Mouse (Mus musculus) large intestine, adult 2 months (tissue): ENCODE data around the gene Bcl2l12. TPM values are rescaled to one million over a fixed set of nuclear protein-coding genes. Genes with fewer than 3 reads are reported as not detected.
"Not testable (repeated sequence)": the region's sequence is repeated elsewhere in the genome, so short reads cannot be mapped to it uniquely, and the experiment has no call there.

Experiments
- DNase-seq: peaks from one replicate; pipeline ENCODE4 v3.0.0-alpha.2; 2012; ENCODE audit warnings: low read depth, low spot score
- WGBS: fragments of 180-500 bp; shearing (Covaris S2); methylation state at CpG from one replicate; pipeline ENCODE4 v1.1.7; 2018; 5-methylcytosine and 5-hydroxymethylcytosine counted together
- polyA plus RNA-seq: library from polyadenylated mRNA; depleted of rRNA; stranded (reverse); fragments of >200 nt; gene quantifications from 2 replicates; pipeline ENCODE4 v1.2.3, GENCODE M21; 2012; rRNA removed

The Bcl2l12 gene
- polyA plus RNA-seq: 20.8 and 23.3 TPM in 2 replicates

GRCm38 (mm10) chr7:44998501-44998955, at the start of gene Bcl2l12:
Gene Bcl2l12, minus strand, starts transcription at chr7:44998712.
- DNase-seq: no peak
- under 1% methylated on average over 18 of the region's 18 CpGs for WGBS

- DNase-seq: no peak
- 96% methylated on average over 14 of the region's 14 CpGs for WGBS
Observed at GRCm38 (mm10) chr7:45047491-45047890, 49.0 kb upstream of the Bcl2l12 start.

GRCm38 (mm10) chr7:45046853-45047350, 48.4 kb upstream of the Bcl2l12 start:
- 92% methylated on average over 26 of the region's 26 CpGs for WGBS
- DNase-seq: no peak

GRCm38 (mm10) chr7:45045741-45046140, 47.2 kb upstream of the Bcl2l12 start:
- WGBS: 94% methylated on average over 22 of the region's 22 CpGs
- no peak for DNase-seq

GRCm38 (mm10) chr7:45043307-45043706, 44.8 kb upstream of the Bcl2l12 start:
- DNase-seq: no peak
- WGBS: 97% methylated on average over 14 of the region's 14 CpGs

GRCm38 (mm10) chr7:45040851-45041250, 42.3 kb upstream of the Bcl2l12 start:
- no peak for DNase-seq
- WGBS: 92% methylated on average over 9 of the region's 9 CpGs

GRCm38 (mm10) chr7:45038411-45038810, 39.9 kb upstream of the Bcl2l12 start:
- DNase-seq: no peak
- 95% methylated on average over 9 of the region's 9 CpGs for WGBS

GRCm38 (mm10) chr7:45037720-45038361, 39.3 kb upstream of the Bcl2l12 start:
- DNase-seq: no peak
- WGBS: 53% methylated on average over 7 of the region's 7 CpGs

GRCm38 (mm10) chr7:45036702-45037101, 38.2 kb upstream of the Bcl2l12 start:
- DNase-seq: no peak
- 80% methylated on average over 11 of the region's 11 CpGs for WGBS

- DNase-seq: no peak
- 68% methylated on average over 3 of the region's 3 CpGs for WGBS
Observed at GRCm38 (mm10) chr7:45035631-45036030, 37.1 kb upstream of the Bcl2l12 start.

- 93% methylated on average over 19 of the region's 19 CpGs for WGBS
- no peak for DNase-seq
Observed at GRCm38 (mm10) chr7:45033722-45034359, 35.3 kb upstream of the Bcl2l12 start.

GRCm38 (mm10) chr7:45030857-45031256, 32.3 kb upstream of the Bcl2l12 start:
- DNase-seq: no peak
- 95% methylated on average over 8 of the region's 8 CpGs for WGBS

- no peak for DNase-seq
- 90% methylated on average over 6 of the region's 6 CpGs for WGBS
Observed at GRCm38 (mm10) chr7:45029995-45030394, 31.5 kb upstream of the Bcl2l12 start.

- WGBS: 88% methylated on average over 11 of the region's 11 CpGs
- DNase-seq: no peak
Observed at GRCm38 (mm10) chr7:45028351-45028750, 29.8 kb upstream of the Bcl2l12 start.

GRCm38 (mm10) chr7:45027761-45028160, 29.2 kb upstream of the Bcl2l12 start:
- no peak for DNase-seq
- 74% methylated on average over 9 of the region's 9 CpGs for WGBS

GRCm38 (mm10) chr7:45026256-45026655, 27.7 kb upstream of the Bcl2l12 start:
- WGBS: 70% methylated on average over 2 of the region's 2 CpGs
- no peak for DNase-seq

GRCm38 (mm10) chr7:45025601-45026220, 27.2 kb upstream of the Bcl2l12 start:
- DNase-seq: no peak
- 68% methylated on average over 8 of the region's 8 CpGs for WGBS

GRCm38 (mm10) chr7:45024281-45025248, 26.1 kb upstream of the Bcl2l12 start:
- no peak for DNase-seq
- WGBS: 68% methylated on average over 15 of the region's 15 CpGs

GRCm38 (mm10) chr7:45023711-45024110, 25.2 kb upstream of the Bcl2l12 start:
- WGBS: 61% methylated on average over 5 of the region's 5 CpGs

More at GRCm38 (mm10) chr7:45023711-45024110, 25.2 kb upstream of the Bcl2l12 start:
- DNase-seq: not testable (repeated sequence)
